Mouse (Mus musculus) bone marrow macrophage, adult 2 months (primary cell): ENCODE results near the gene Nectin1.

ENCODE experiments used
- CTCF ChIP-seq: IDR thresholded peaks from 2 replicates; pipeline ENCODE4 v1.5.1; 2012; ENCODE audit warnings: low read depth, mild to moderate bottlenecking, low read length, moderate library complexity
- POLR2A ChIP-seq: IDR thresholded peaks from 2 replicates; pipeline ENCODE4 v1.6.1; 2012; ENCODE audit warnings: mild to moderate bottlenecking, low read depth, low read length, borderline replicate concordance

DNA sequence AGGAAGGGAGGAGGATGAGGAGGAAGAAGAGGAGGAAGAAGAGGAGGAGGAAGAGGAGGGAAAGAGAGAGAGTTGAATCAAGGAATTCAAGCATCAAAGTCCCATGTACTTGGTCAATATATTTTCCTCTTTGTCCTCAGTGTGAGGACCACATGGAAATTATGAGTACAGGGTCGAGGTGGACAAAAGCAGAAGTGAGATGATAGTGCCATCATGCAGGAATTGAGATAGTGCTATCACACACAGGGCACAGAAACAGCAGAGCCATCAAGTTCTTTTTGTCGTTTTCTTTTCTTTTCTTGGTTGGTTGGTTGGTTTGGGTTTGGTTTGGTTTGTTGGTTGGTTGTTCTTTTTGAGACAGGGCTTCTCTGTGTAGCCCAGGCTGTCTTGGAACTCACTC, 2.5 kb upstream of the Nectin1 start:
- TF ChIP-seq CTCF, result no peak
- no peak for TF ChIP-seq POLR2A
